Mouse (Mus musculus): ENCODE results near the gene Kdm2b. TPM values are rescaled to one million over a fixed set of nuclear protein-coding genes. Genes with fewer than 3 reads are reported as not detected.

Kdm2b gene
- polyA plus RNA-seq, 1 experiment = 10.9 TPM

GRCm38 (mm10) chr5:122947534-122947933 is 42.1 kb downstream of the Kdm2b start:
- DNase-seq = peak; percentile 50
- Histone ChIP-seq H3K27ac (ENCODE audit: insufficient read depth, low read depth, low read length) (no peak overlapping the region), H3K4me3 (ENCODE audit: insufficient read depth, low read depth, low read length) (no peak overlapping the region), H3K4me1 (ENCODE audit: control insufficient read depth, insufficient read depth, low read length) (peaks cover 12% of the 10 kb centered on the region; the same call in 1 of the 2 replicates), H3K27me3 (replicated peaks; ENCODE audit: control insufficient read depth, insufficient read depth, low read length) (no peaks in the 10 kb centered on the region), H3K36me3 (ENCODE audit: control insufficient read depth, insufficient read depth, low read length) (no peaks in the 10 kb centered on the region)
- 68% methylated on average over 12 of the region's 12 CpGs for WGBS
- TF ChIP-seq POLR2A (IDR thresholded peaks at IDR 0.05; ENCODE audit: low read depth, low read length) (no peak), CTCF (conservative IDR thresholded peaks at IDR 0.05; ENCODE audit: insufficient read depth, insufficient read length, low read depth, low read length) (no peak)

DNA sequence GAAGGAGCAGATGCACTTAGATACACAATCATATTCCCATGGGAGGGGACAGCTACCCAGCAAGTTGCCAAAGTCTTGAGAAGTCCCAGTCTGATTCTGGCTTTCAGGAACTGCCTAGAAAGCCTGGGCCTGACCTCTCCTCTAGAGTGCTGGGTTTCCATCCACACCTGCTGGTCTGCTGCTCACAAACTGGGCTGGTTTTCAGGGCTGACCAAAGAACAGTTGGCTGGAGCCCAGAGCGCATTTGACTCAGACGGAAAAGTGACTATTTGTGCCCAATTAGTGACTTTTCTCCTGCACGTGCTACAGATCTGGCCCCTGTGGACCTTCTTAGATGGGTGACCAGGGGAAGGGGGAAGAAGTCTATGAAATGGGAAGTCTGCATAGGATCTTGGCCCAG is 50.9 kb downstream of the Kdm2b start:
- Histone ChIP-seq H3K27ac (ENCODE audit: insufficient read depth, low read depth, low read length) (no peak overlapping the region), H3K36me3 (ENCODE audit: control insufficient read depth, insufficient read depth, low read length) (no peaks in the 10 kb centered on the region), H3K27me3 (replicated peaks; ENCODE audit: control insufficient read depth, insufficient read depth, low read length) (no peaks in the 10 kb centered on the region), H3K4me3 (ENCODE audit: insufficient read depth, low read depth, low read length) (no peak overlapping the region), H3K4me1 (ENCODE audit: control insufficient read depth, insufficient read depth, low read length) (no peaks in the 10 kb centered on the region)
- TF ChIP-seq CTCF (conservative IDR thresholded peaks at IDR 0.05; ENCODE audit: insufficient read depth, insufficient read length, low read depth, low read length) (0 out of 2 replicates have a peak, but pooled peaks have one; percentile 2), POLR2A (IDR thresholded peaks at IDR 0.05; ENCODE audit: low read depth, low read length) (no peak)
- 63% methylated on average over 3 of the region's 3 CpGs for WGBS
- peak; percentile 89 for DNase-seq

DNA sequence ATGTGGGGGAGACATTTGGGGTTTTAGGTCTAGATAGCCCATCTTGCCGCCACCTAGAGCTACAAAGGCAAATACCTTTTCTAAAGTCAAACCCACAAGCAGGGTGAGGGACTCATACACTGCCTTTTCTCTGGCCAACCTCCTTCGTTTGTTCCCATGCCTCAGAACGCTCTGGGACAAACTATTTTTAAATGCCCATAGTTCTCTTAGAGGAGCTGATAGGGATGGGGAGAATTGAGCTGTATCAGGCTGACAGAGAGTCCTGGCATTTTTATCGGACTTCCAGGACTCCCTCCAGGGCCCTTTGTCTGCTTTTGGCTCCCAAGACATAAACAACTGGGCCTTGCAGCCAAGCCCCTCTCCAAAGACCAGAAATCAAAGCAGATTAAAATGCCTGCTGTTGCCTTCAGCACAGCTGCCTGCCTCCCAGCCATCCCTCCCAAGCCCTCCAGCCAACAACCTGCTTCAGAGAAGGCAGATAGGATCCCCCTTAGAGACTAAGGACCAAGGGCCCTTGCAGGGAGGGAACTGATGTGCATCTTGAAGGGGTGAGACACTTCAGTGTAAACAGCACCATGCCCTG is 51.6 kb downstream of the Kdm2b start:
- DNase-seq = no peak
- 89% methylated on average over 4 of the region's 4 CpGs for WGBS

DNA sequence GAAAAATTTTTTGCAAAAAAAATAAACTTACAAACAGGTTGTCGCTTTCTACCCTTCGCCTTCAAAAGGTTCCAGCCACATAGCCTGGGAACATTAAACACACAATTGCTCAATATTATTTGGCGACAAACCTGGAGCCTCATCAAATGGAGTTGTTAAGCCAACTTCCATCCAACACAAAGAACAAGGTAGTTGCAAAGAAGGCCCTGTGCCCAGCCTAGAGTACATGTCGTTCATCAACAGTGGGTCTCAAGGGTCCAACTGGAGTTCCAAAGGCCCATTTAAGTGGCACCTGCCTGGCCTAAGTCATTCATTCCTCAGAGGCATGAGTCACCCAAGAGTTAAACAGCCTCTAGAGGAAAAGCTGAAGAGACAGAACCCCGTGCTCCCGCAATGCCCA is 52.6 kb downstream of the Kdm2b start:
- DNase-seq = no peak
- Histone ChIP-seq H3K27me3 (replicated peaks; ENCODE audit: control insufficient read depth, insufficient read depth, low read length) (no peaks in the 10 kb centered on the region), H3K36me3 (ENCODE audit: control insufficient read depth, insufficient read depth, low read length) (no peaks in the 10 kb centered on the region), H3K4me1 (ENCODE audit: control insufficient read depth, insufficient read depth, low read length) (no peaks in the 10 kb centered on the region), H3K27ac (ENCODE audit: insufficient read depth, low read depth, low read length) (no peak overlapping the region), H3K4me3 (ENCODE audit: insufficient read depth, low read depth, low read length) (no peak overlapping the region)
- TF ChIP-seq CTCF (conservative IDR thresholded peaks at IDR 0.05; ENCODE audit: insufficient read depth, insufficient read length, low read depth, low read length) = no peak
- no peak for TF ChIP-seq POLR2A (IDR thresholded peaks at IDR 0.05; ENCODE audit: low read depth, low read length)
- 88% methylated on average over 6 of the region's 6 CpGs for WGBS

More for the DNA sequence above, 51.6 kb downstream of the Kdm2b start:
- no peak overlapping the region for H3K4me3 ChIP-seq (ENCODE audit: insufficient read depth, low read depth, low read length)
- no peaks in the 10 kb centered on the region for H3K4me1 ChIP-seq (ENCODE audit: control insufficient read depth, insufficient read depth, low read length)
- no peaks in the 10 kb centered on the region for H3K36me3 ChIP-seq (ENCODE audit: control insufficient read depth, insufficient read depth, low read length)
- H3K27me3 ChIP-seq (replicated peaks; ENCODE audit: control insufficient read depth, insufficient read depth, low read length) = no peaks in the 10 kb centered on the region
- no peak overlapping the region for H3K27ac ChIP-seq (ENCODE audit: insufficient read depth, low read depth, low read length)
- TF ChIP-seq CTCF (conservative IDR thresholded peaks at IDR 0.05; ENCODE audit: insufficient read depth, insufficient read length, low read depth, low read length) = no peak
- TF ChIP-seq POLR2A (IDR thresholded peaks at IDR 0.05; ENCODE audit: low read depth, low read length) = no peak

GRCm38 (mm10) chr5:122935810-122936209 is 53.8 kb downstream of the Kdm2b start:
- WGBS = 80% methylated on average over 4 of the region's 4 CpGs
- Histone ChIP-seq H3K4me3 (ENCODE audit: insufficient read depth, low read depth, low read length) (no peak overlapping the region), H3K4me1 (ENCODE audit: control insufficient read depth, insufficient read depth, low read length) (no peaks in the 10 kb centered on the region), H3K27ac (ENCODE audit: insufficient read depth, low read depth, low read length) (no peak overlapping the region), H3K36me3 (ENCODE audit: control insufficient read depth, insufficient read depth, low read length) (no peaks in the 10 kb centered on the region), H3K27me3 (replicated peaks; ENCODE audit: control insufficient read depth, insufficient read depth, low read length) (no peaks in the 10 kb centered on the region)
- DNase-seq = no peak
- no peak for TF ChIP-seq POLR2A (IDR thresholded peaks at IDR 0.05; ENCODE audit: low read depth, low read length)
- peak; percentile 34 for TF ChIP-seq CTCF (conservative IDR thresholded peaks at IDR 0.05; ENCODE audit: insufficient read depth, insufficient read length, low read depth, low read length)

DNA sequence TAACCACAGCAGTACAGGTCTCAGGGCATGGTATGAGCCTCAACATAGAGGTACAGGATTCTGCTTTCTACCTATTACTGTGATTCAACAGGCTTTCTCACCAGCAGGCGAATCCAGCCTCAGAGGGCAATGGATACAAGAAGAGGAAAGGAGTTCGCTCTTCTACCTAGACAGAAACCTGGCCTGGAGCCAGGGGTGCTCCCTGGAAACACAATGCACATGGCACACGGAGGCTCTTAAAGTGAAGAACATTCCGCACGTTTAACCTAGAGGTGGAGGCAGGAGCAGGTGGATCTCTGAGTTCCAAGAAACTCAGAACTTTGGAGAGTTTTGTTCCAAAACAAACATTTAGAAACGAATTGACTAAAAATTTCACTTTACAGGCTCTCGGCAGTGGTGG is 58.6 kb downstream of the Kdm2b start:
- no peaks in the 10 kb centered on the region for H3K36me3 ChIP-seq (ENCODE audit: control insufficient read depth, insufficient read depth, low read length)
- H3K4me1 ChIP-seq (ENCODE audit: control insufficient read depth, insufficient read depth, low read length) = no peaks in the 10 kb centered on the region
- H3K4me3 ChIP-seq (ENCODE audit: insufficient read depth, low read depth, low read length) = no peak overlapping the region
- DNase-seq = peak; percentile 55
- 43% methylated on average over 7 of the region's 7 CpGs for WGBS
- H3K27ac ChIP-seq (ENCODE audit: insufficient read depth, low read depth, low read length) = no peak overlapping the region
- H3K27me3 ChIP-seq (replicated peaks; ENCODE audit: control insufficient read depth, insufficient read depth, low read length) = no peaks in the 10 kb centered on the region
- no peak for TF ChIP-seq POLR2A (IDR thresholded peaks at IDR 0.05; ENCODE audit: low read depth, low read length)
- TF ChIP-seq CTCF (conservative IDR thresholded peaks at IDR 0.05; ENCODE audit: insufficient read depth, insufficient read length, low read depth, low read length) = no peak

DNA sequence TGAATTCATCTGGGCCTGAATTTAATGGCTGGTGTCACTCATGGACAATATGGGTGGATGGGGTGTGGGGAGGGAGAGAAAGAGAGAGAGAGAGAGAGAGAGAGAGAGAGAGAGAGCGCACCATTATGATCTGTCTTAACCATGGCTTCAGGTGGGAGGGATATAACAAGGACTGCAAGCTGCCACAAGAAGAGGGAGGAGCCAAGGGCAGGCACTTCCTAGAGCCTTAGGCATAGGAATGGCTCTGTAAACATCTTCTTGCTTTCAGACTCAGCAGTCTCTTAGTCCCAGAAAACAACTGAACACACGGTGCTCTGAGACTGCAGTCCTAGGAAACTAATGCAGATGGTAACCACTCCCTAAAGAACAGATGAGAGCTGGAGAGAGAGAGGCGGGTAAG is 61.3 kb downstream of the Kdm2b start:
- TF ChIP-seq POLR2A (IDR thresholded peaks at IDR 0.05; ENCODE audit: low read depth, low read length) (no peak), CTCF (conservative IDR thresholded peaks at IDR 0.05; ENCODE audit: insufficient read depth, insufficient read length, low read depth, low read length) (no peak)
- Histone ChIP-seq H3K4me3 (ENCODE audit: insufficient read depth, low read depth, low read length) (no peak overlapping the region), H3K4me1 (ENCODE audit: control insufficient read depth, insufficient read depth, low read length) (no peaks in the 10 kb centered on the region), H3K36me3 (ENCODE audit: control insufficient read depth, insufficient read depth, low read length) (no peaks in the 10 kb centered on the region), H3K27me3 (replicated peaks; ENCODE audit: control insufficient read depth, insufficient read depth, low read length) (no peaks in the 10 kb centered on the region), H3K27ac (ENCODE audit: insufficient read depth, low read depth, low read length) (no peak overlapping the region)
- no peak for DNase-seq
- WGBS = 75% methylated on average over 3 of the region's 3 CpGs
